Mouse (Mus musculus): Measurements from ENCODE around the gene Snx22.

Snx22 gene

GRCm38 (mm10) chr9:66068971-66069391, 538 bp downstream of the Snx22 start:
- DNase-seq (ENCODE audit: low spot score), result no peak

GRCm38 (mm10) chr9:66068056-66068455, 1.5 kb downstream of the Snx22 start:
- DNase-seq (ENCODE audit: low spot score), result no peak

GRCm38 (mm10) chr9:66067542-66067941, 2.0 kb downstream of the Snx22 start:
- DNase-seq (ENCODE audit: low spot score), result peak; percentile 73

- no peak for DNase-seq (ENCODE audit: low spot score)
Measured at GRCm38 (mm10) chr9:66066791-66067190, 2.7 kb downstream of the Snx22 start.

GRCm38 (mm10) chr9:66064316-66064715, 5.2 kb downstream of the Snx22 start:
- DNase-seq (ENCODE audit: low spot score), result no peak

- no peak for DNase-seq (ENCODE audit: low spot score)
Measured at GRCm38 (mm10) chr9:66063446-66063845, 6.1 kb downstream of the Snx22 start.

GRCm38 (mm10) chr9:66061656-66062055, 7.9 kb downstream of the Snx22 start:
- no peak for DNase-seq (ENCODE audit: low spot score)

- no peak for DNase-seq (ENCODE audit: low spot score)
Measured at GRCm38 (mm10) chr9:66060986-66061385, 8.5 kb downstream of the Snx22 start.

GRCm38 (mm10) chr9:66060308-66060647, 9.2 kb downstream of the Snx22 start:
- DNase-seq (ENCODE audit: low spot score), result no peak

GRCm38 (mm10) chr9:66059583-66060307, 9.8 kb downstream of the Snx22 start, which contains the start of gene Ppib:
TSS of gene Ppib (plus strand) at chr9:66060222.
- DNase-seq (ENCODE audit: low spot score), result peak; percentile 99

GRCm38 (mm10) chr9:66053620-66054019, 15.9 kb downstream of the Snx22 start:
- no peak for DNase-seq (ENCODE audit: low spot score)

GRCm38 (mm10) chr9:66052731-66053130, 16.8 kb downstream of the Snx22 start:
- no peak for DNase-seq (ENCODE audit: low spot score)

GRCm38 (mm10) chr9:66051493-66051892, 18.0 kb downstream of the Snx22 start:
- DNase-seq (ENCODE audit: low spot score), result no peak

- no peak for DNase-seq (ENCODE audit: low spot score)
Measured at GRCm38 (mm10) chr9:66049931-66050601, 19.5 kb downstream of the Snx22 start.

- no peak for DNase-seq (ENCODE audit: low spot score)
Measured at GRCm38 (mm10) chr9:66043241-66043640, 26.3 kb downstream of the Snx22 start.

GRCm38 (mm10) chr9:66042331-66042730, 27.2 kb downstream of the Snx22 start:
- no peak for DNase-seq (ENCODE audit: low spot score)

- no peak for DNase-seq (ENCODE audit: low spot score)
Measured at GRCm38 (mm10) chr9:66040801-66041200, 28.7 kb downstream of the Snx22 start.

GRCm38 (mm10) chr9:66039290-66039689, 30.2 kb downstream of the Snx22 start:
- no peak for DNase-seq (ENCODE audit: low spot score)

GRCm38 (mm10) chr9:66038581-66038980, 30.9 kb downstream of the Snx22 start:
- DNase-seq (ENCODE audit: low spot score), result no peak

- no peak for DNase-seq (ENCODE audit: low spot score)
Measured at GRCm38 (mm10) chr9:66038082-66038481, 31.4 kb downstream of the Snx22 start.

GRCm38 (mm10) chr9:66020601-66021000, 48.9 kb downstream of the Snx22 start:
- DNase-seq (ENCODE audit: low spot score), result no peak
